Mouse (Mus musculus): ENCODE measurements around the gene Slc7a11.

DNA sequence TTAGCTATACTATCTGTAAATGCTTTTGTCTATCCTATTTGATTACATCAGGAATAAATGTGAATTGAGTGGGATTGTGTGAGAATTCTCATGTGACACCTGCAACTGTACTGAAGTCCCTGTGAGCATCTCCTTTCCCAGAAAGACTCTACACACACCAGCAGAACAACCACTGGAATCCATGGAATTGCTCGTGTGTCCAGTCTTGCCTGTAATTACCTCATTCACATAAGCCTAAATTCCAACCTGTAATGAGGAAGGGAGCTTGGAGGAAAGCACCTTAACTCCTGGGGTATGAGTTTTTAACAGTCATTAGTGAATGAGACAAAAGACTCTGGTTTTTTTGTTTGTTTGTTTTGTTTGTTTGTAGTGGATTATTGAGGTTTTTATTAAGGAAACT, 12.6 kb upstream of the Slc7a11 start:
- no peak for TF ChIP-seq CTCF (IDR thresholded peaks at IDR 0.05; ENCODE audit: control insufficient read depth, insufficient read depth, low read length)
- no peak for TF ChIP-seq POLR2A (IDR thresholded peaks at IDR 0.05; ENCODE audit: borderline replicate concordance, control insufficient read depth, low read depth, low read length)

Data from bone marrow, adult 2 months (tissue).